Mouse (Mus musculus): Measurements from ENCODE around the gene Dhrs1.

Dhrs1 gene

GRCm38 (mm10) chr14:55745180-55745860 lies at the start of gene Dhrs1, which contains the start of gene Nop9:
Dhrs1 (minus strand) TSS chr14:55745690.
Nop9 (plus strand) TSS chr14:55745693.
- DNase-seq: peak; percentile 85

DNA sequence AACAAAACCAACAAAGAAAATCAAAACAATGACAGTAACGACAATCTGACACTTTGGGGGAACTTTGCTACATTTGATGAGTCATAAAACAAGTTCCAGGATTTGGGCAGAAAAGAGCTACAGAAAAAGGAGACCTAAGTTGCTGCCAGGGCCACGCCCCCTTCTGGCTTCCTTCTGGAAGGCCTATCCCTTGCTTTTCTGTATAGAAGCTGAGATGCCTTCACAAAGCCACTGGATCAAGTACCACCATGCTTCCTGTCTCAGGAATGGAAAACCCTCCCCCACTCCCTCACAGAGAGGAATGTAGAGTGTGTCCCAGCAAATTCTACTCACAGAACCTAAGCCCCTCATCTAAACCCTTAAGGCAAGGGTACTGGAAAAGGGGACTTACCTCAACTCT lies 48.5 kb upstream of the Dhrs1 start:
- no peak for DNase-seq

DNA sequence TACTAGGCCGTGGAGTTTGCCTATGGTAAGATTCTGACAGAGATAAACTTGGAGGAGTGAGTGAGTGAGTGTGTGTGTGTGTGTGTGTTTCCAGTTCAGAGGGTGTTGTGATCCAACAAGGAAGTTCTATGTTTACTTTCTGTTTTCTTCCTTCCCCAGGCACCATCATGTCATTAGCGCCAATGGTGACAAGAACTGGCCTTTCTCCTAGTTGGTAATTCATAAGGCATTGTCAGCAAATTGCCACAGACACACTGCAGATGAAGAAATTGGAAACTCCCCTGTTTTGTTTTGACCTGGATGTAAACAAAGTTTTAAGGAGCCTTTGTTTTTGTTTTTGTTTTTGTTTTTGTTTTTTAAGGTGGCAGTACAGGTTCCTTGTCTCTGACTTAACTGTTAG lies 48.0 kb upstream of the Dhrs1 start:
- no peak for DNase-seq

- no peak for DNase-seq
Observed at GRCm38 (mm10) chr14:55788256-55789050, 43.0 kb upstream of the Dhrs1 start, which contains the start of gene Ripk3. Ripk3 (minus strand) TSS chr14:55788865.

- no peak for DNase-seq
Observed at GRCm38 (mm10) chr14:55787731-55788130, 42.2 kb upstream of the Dhrs1 start.

GRCm38 (mm10) chr14:55785195-55785594 lies 39.7 kb upstream of the Dhrs1 start:
- no peak for DNase-seq

DNA sequence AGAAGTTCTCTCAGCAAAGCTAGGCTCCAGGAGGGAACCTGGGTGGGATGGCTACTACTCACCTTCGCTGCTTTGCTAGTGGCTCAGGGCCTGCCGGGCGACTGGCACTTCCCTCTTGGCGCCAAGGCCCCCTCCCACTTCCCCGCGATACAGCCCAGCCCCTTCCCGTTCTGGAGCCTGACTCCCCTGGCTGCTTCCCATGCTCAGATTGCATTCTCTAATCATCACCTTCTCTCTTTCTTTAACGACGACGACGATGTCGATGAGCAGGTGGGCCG lies 38.4 kb upstream of the Dhrs1 start, which contains the start of gene Adcy4:
Gene Adcy4, minus strand, starts transcription at position 138 of the 278 bp plus-strand sequence.
- no peak for DNase-seq

DNA sequence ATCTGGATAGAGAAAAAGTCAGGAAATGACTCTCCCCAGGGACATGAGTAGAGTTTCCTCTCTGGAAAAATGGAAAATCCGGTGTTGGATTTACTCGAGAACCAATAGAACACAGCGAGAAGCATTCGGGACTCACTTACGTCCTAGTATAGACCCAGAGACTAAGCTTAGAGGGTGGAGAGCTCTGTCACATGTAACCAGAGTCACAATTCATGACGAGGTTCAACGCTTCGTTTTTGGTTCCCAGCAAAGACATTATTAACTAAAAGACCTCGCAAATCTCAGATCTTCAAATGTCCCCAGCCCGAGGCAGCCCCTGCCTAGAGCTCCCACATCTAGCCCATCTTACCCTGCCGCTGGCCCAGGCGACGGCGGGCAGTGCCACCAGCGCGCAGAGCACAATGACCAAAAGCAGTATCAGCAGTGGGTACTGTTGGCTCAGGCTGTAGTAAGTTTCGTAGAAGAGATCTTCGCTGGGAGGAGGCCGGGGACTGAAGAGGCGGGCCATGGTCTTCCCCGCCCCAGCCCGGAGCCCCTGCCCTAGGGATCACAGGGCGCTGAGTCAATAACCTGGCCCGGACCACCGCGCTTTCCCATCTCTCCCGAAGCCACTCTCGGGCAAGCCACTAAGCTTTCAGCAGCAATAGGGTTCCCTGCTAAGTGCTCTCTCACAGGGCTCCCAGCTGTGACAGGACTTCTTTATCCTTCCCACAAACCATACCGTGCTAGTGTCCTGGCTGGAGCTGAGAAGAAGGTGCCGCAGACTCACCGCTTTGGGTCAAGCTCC lies 37.9 kb upstream of the Dhrs1 start:
- DNase-seq: no peak

- DNase-seq: no peak
Observed at GRCm38 (mm10) chr14:55782361-55782960, 37.0 kb upstream of the Dhrs1 start.

DNA sequence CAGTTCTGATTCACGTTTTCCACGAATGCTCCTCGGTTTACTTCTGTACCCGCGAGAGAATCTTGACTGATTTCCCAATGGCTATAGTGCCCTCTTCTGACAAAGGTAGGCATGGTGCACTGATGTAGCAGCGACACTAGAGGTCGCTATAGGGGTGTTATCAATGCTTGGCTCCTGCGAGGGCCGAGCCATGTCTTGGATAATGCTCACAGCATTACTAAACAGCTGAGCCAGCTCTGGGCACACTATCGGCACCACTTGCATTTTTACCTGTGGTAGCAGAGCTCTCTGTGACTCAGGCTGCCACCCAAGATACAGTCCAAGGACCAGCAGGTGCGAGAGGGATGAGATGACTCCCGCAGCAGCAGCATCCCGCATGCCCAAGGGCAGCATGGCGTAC lies 35.8 kb upstream of the Dhrs1 start:
- no peak for DNase-seq

DNA sequence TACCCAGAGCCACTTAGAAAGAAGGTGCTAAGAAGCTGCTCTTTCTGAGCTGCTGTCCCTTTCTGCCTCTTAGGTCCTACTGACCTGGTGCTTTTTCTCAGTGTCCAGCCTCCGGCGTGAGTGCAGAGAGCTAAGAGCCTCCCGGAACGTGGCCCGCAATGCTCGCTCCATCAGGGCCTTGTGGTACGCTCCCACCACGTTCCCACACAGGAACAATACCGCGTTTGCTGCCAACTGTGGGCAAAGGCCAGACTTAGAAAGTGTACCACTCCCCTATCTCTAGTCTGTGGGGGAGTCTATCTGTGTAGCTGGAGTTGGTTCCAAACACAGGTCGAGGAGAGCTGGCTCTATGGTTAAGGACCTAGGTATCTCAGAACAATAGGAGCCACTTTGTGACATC lies 35.2 kb upstream of the Dhrs1 start:
- DNase-seq: no peak

- DNase-seq: no peak
Observed at GRCm38 (mm10) chr14:55779656-55780055, 34.2 kb upstream of the Dhrs1 start.

DNA sequence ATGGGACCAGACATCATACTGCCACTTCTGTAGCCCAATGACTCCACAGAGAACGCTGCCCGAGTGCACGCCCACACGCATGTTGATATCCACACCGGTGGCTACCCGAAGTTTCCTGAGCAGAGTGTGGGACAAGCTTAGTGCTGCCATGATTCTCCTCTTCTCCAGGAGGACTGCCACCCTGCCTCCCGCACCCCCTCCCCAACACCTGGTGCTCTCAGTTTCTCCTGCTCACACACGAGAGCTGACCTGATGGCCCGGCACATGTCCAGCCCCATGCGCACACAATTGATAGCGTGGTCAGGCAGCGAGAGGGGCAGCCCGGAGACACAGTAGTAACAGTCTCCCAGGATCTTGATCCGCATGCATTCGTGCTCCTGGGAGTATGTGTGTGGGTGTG lies 33.2 kb upstream of the Dhrs1 start:
- no peak for DNase-seq

DNA sequence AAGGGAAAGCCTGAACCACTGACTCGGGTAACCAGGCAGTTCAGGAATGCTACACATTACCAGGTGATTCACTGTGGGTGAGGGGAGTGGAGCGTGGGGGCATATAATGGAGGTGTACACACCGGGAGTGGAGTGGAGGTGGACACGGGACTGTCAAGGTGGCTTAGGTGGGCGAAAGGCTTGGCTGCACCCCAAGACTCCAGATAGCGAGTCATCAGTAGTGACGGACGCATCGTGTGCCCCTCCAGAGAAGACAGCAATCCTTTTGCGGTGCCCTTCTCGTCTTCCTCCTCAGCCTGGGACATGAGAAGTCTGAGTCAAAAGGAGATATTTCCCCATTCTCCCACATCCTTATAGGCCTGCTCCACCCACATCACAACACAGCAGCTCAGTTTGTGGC lies 32.3 kb upstream of the Dhrs1 start:
- DNase-seq: no peak

GRCm38 (mm10) chr14:55777176-55777575 lies 31.7 kb upstream of the Dhrs1 start:
- DNase-seq: no peak

DNA sequence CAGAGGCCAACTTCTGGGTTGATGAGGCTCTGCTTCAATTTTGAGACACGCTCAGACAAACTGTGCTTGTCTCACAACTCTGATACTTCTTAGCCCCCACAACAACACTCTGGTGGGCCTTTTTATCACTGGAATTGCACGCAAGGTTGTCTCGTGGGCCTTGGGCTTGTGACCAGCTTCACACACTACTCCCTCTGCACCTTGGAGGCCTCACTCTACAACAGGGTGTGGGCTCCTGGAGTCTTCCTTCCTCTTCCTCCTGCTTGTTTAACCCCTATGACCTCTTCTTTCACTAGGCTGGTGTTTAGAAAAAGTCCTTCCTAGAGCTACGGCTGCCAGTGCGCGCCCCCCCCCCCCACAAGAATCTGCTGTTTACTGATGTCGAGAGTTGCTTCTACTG lies 31.2 kb upstream of the Dhrs1 start:
- DNase-seq: no peak

DNA sequence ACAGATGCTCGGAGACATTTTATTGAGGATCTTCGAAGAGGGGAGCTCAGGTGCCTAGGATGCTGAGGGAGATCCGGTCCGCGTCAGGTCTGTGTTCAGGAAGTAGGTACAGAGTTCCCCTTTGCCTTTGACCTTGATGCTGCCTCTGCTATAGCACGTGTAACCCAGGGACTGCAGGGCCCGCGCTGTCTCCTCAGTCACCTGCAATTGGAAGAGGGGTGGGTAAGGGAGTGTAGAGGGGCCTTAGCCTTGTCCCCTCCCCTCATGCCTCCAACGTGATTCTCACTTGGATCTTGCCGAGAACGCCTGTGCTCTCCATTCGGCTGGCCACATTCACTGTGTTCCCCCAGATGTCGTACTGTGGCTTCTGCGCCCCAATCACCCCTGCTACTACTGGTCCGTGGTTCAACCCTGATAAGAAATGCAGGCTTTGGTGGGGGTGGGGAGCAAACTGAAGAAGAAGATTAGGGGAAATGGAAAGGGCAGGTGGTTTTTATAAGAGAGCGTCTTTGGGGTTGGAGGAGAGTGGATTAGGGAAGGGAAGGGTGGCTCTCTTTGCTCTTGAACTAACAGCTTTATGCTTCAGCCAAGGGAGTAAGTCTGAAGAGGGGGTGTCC lies 23.7 kb upstream of the Dhrs1 start:
- no peak for DNase-seq

DNA sequence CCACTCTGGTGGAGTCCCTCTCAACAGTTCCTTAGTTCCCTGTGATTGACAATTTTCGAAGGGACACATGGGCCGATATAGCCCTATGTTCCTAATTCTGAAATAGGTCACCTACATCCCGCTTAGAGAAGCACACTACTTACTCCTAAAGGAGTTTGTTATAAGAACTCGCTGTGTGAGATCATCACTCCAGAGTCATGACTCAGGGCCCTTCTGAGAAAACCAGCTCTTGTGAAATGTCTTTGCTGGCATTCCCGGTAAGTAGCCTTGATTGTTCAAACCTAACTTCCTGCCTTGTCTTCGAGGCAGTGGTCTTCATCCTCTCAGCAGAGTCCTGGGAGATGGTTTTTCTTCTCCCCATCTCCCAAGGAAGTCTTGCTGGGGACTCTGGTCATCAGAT lies 23.1 kb upstream of the Dhrs1 start:
- no peak for DNase-seq

- peak; percentile 50 for DNase-seq
Observed at GRCm38 (mm10) chr14:55767519-55768414, 22.3 kb upstream of the Dhrs1 start.

- no peak for DNase-seq
Observed at GRCm38 (mm10) chr14:55765696-55766095, 20.2 kb upstream of the Dhrs1 start, which contains the start of gene Ltb4r1. Ltb4r1 (plus strand) TSS chr14:55765962.

DNA sequence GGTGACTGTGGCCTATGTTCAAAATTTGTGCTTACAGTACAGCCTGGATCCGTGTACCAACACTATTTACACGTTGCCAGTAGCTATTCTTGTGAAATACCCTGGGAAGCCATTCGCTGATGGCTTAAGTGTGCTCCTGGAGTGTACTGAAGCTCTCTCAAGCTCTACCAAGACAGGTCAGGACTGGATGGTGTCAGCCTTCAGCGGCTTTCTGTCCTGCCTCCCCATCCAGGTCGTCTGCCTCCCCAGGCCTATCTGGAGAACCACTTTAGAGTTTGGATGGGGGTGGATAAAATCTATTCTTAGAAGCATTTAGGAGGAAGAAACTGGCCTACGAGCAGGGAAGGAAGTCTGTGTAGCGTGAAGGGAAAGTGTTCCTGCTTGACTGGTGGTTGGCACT lies 17.7 kb upstream of the Dhrs1 start:
- no peak for DNase-seq

Data from right cerebral cortex, postnatal 4 days (tissue).